Mouse (Mus musculus): ENCODE measurements around the gene Rp2.

Gene Rp2

GRCm38 (mm10) chrX:20425140-20425838, 61.0 kb downstream of the Rp2 start, which contains the start of gene Jade3:
Jade3 (plus strand) TSS chrX:20425688.
- peak; percentile 47 to 63 for DNase-seq (ENCODE audit: low spot score in 2 of 2)

DNA sequence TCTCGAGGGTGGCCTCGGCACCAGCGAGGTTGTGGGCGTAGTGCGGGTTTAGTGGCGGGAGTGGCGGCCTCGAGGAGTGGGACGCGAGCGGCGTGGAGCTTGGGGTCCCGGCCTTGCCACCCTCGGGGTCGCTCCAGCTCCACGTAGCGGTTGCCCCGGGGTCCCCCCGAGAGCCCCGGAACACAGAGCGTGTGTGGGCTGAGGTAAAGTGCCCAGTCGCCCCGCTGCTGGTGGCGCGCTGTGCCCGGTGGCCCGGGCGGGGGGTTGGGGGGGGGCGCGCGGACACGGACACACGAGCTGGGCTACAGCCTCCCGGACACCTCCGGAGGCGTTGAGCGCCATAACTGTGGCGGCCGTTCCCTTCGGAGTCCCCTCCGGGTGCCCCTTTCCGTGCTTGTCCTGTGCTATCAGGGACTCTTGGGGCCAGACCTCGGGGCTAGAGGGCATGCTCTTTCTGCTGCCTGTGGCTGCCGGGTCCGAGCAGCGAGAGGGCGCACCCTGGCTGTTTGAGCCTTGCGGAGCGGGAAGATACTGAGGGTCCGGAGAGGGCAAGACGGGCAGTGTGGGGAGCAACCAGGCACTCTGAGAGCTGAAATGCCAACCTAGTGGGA, 61.7 kb downstream of the Rp2 start:
- DNase-seq (ENCODE audit: low spot score in 2 of 2) = no peak
